Mouse (Mus musculus): Measurements from ENCODE around the gene Arl6ip1. TPM values are rescaled to one million over a fixed set of nuclear protein-coding genes. Genes with fewer than 3 reads are reported as not detected.

The Arl6ip1 gene
- polyA plus RNA-seq (2017; shearing (Covaris generic)), result 396 TPM

DNA sequence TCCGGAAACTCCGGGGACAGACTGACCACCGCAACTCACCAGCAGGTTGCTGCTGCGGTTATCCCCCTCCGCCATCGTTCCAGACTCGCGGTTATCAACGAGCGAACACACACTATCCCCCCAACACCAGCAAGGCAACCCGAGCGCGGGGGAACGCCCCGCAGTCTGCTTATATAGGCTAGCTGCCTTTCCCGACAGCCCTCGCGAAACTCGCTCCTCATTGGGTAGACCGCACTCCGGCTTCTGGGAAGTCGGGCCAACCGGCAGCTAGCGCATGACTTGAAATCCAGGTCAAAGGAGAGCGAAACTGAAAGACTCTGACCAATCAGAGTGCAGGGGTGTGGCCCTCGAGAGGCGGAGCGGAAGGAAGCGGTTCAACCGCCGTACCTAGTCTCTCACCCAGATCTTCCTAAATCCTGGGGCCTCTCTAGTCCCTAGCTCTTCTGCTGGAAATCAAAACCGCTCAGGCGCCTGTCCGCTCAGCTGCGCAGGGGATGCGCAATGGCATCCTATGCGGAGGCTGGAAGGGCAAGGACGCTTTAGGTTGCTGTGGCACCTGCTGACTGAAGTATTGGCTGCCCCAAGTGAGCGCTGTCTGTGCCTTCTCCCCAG is at the start of gene Arl6ip1:
TSS of gene Arl6ip1 (minus strand) at position 233 of the 612 bp plus-strand sequence.

DNA sequence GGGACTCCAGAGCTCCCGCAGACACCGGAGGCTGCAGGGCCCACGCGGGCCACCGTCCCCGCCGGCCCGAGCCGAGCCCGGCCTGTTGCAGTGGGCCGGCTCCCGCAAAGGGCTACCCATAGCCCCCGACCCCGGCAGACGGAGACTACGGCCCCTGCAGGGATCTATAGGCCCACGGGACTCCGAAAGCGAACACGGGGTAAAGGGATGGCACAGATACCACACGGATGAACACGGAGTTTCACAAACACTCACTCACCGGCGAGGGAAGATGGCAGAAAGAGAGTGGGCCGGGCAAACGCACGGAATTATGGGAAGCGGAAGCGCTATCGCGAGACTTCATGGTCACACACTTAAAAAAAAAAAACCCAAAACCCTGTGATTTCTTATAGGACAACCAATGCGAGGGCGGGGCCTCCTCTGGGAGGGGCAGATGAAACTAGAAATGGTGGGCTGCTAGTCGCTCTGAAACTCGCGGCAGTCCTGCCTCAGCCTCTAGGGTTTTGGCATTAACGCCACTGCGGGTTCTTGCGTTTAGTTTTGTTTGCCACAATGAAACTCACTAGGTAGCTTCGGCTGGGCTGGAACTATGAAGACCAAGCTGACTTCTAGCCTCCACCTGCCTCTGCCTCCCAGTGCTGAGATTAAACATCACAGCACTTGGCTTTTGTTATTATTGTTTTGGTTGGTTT is 13.4 kb downstream of the Arl6ip1 start, which contains the start of gene Rps15a:
TSS of gene Rps15a (minus strand) at position 312 of the 692 bp plus-strand sequence.

Other genes with a start within 250 kb of the Arl6ip1 start
- gene Rps15a, start 13.5 kb downstream of the Arl6ip1 start, polyA plus RNA-seq (2017; shearing (Covaris generic)), result 710 TPM
- 48.8 TPM for gene Smg1, start 114.0 kb upstream of the Arl6ip1 start, polyA plus RNA-seq (2017; shearing (Covaris generic))

Data from effector memory CD4-positive, alpha-beta T cell, adult 7 months (primary cell).